Mouse (Mus musculus) stomach, embryonic 16.5 days (tissue): ENCODE data around the gene Tent5c. TPM values are rescaled to one million over a fixed set of nuclear protein-coding genes. Genes with fewer than 3 reads are reported as not detected.

Experiments
- ATAC-seq: fragments of 200-750 bp; cut with Nextera tagmentation; 2 replicates; pipeline ENCODE4 v1.8.0; 2017; ENCODE audit warnings: moderate number of reproducible peaks, moderate TSS enrichment; ENCODE audit not compliant: insufficient read depth, low FRiP score
- H3K27ac ChIP-seq: fragments of 300-500 bp; sonication (generic); 2 replicates; pipeline ENCODE4 v1.5.1; 2014; ENCODE audit warnings: low read length
- H3K27me3 ChIP-seq: fragments of 300-500 bp; sonication (generic); 2 replicates; pipeline ENCODE4 v1.6.1; 2014; ENCODE audit warnings: low read length, control low read depth, mixed read lengths; ENCODE audit not compliant: control insufficient read depth, insufficient read depth
- H3K36me3 ChIP-seq: fragments of 300-500 bp; sonication (generic); 2 replicates; pipeline ENCODE4 v1.6.1; 2014; ENCODE audit warnings: low read length; ENCODE audit not compliant: control insufficient read depth, insufficient read depth
- H3K4me1 ChIP-seq: fragments of 300-500 bp; sonication (generic); 2 replicates; pipeline ENCODE4 v1.6.1; 2014; ENCODE audit warnings: low read length, control low read depth, mixed read lengths; ENCODE audit not compliant: control insufficient read depth, insufficient read depth
- H3K4me2 ChIP-seq: fragments of 300-500 bp; sonication (generic); 2 replicates; pipeline ENCODE4 v1.6.1; 2014; ENCODE audit warnings: low read depth, low read length, mixed read lengths
- H3K4me3 ChIP-seq: fragments of 300-500 bp; sonication (generic); replicated peaks from 2 replicates; pipeline ENCODE4 v1.5.1; 2014; ENCODE audit warnings: mild to moderate bottlenecking, low read length
- H3K9ac ChIP-seq: fragments of 300-500 bp; sonication (generic); 2 replicates; pipeline ENCODE4 v1.6.1; 2014; ENCODE audit warnings: low read length
- H3K9me3 ChIP-seq: fragments of 300-500 bp; sonication (generic); replicated peaks from 2 replicates; pipeline ENCODE4 v1.6.1; 2016; ENCODE audit warnings: low read length, control low read depth; ENCODE audit not compliant: control insufficient read depth
- WGBS: fragments of 180-500 bp; shearing (Covaris S2); extraction: QIAGEN DNeasy Blood & Tissue Kit; methylation state at CpG from one replicate; pipeline ENCODE4 v1.1.7; 2014; 5-methylcytosine and 5-hydroxymethylcytosine counted together
- polyA plus RNA-seq: library from polyadenylated mRNA; unstranded; fragments of >200 nt; fragmentation: Nextera tagmentation; extraction: Ambion mirVana; gene quantifications from 2 replicates; pipeline ENCODE4 v1.2.1, GENCODE M21; 2015

The Tent5c gene
- 20.2 and 21.5 TPM in 2 replicates for polyA plus RNA-seq

- Histone ChIP-seq H3K27me3 (0 out of 2 replicates have a peak, but pooled peaks cover 3% of the 10 kb centered on the region), H3K4me1 (peaks cover 14% of the 10 kb centered on the region), H3K36me3 (no peaks in the 10 kb centered on the region), H3K9me3 (no peaks in the 10 kb centered on the region), H3K4me3 (peak within 1 kb of the TSS; percentile 79), H3K4me2 (peak within 1 kb of the TSS; percentile 98), H3K9ac (peak within 1 kb of the TSS; percentile 78), H3K27ac (peak within 1 kb of the TSS; percentile 72)
- peak; percentile 96 for ATAC-seq
- 0% methylated on average over 61 of the region's 73 CpGs for WGBS
Measured at GRCm38 (mm10) chr3:100489133-100490009, at the start of gene Tent5c. Tent5c (minus strand) TSS chr3:100489324.

DNA sequence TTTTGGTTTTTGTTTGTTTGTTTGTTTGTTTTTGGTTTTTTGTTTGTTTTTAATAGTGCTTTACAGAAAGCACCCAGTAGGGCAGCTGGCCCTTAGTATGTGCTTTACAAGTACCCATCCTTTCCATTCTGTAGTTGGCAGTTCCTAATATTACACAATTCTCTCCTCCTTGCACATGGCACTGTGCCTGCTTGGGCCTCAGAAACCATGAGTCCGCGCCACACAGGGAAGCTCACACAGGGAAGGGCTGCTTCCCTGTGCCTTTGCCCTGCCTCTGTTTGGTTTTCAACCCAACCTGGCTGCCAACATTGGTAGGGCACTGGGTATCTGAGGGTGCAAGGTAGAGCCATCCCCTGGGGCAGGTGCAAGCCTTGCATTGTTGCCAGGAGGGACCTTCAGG lies 47.6 kb upstream of the Tent5c start:
- Histone ChIP-seq H3K36me3 (no peaks in the 10 kb centered on the region), H3K27ac (no peak overlapping the region), H3K27me3 (no peaks in the 10 kb centered on the region), H3K4me3 (no peak overlapping the region), H3K9ac (no peak overlapping the region), H3K4me1 (0 out of 2 replicates have a peak, but pooled peaks cover 2% of the 10 kb centered on the region), H3K4me2 (no peak overlapping the region), H3K9me3 (no peaks in the 10 kb centered on the region)
- 95% methylated on average over 2 of the region's 2 CpGs for WGBS
- no peak for ATAC-seq

GRCm38 (mm10) chr3:100535902-100536301 lies 46.8 kb upstream of the Tent5c start:
- Histone ChIP-seq H3K9ac (no peak overlapping the region), H3K27me3 (no peaks in the 10 kb centered on the region), H3K36me3 (no peaks in the 10 kb centered on the region), H3K9me3 (no peaks in the 10 kb centered on the region), H3K4me3 (no peak overlapping the region), H3K4me2 (no peak overlapping the region), H3K4me1 (0 out of 2 replicates have a peak, but pooled peaks cover 2% of the 10 kb centered on the region), H3K27ac (no peak overlapping the region)
- ATAC-seq, result no peak
- 54% methylated on average over 4 of the region's 4 CpGs for WGBS

GRCm38 (mm10) chr3:100535298-100535697 lies 46.2 kb upstream of the Tent5c start:
- Histone ChIP-seq H3K4me2 (no peak overlapping the region), H3K4me1 (0 out of 2 replicates have a peak, but pooled peaks cover 2% of the 10 kb centered on the region), H3K9me3 (no peaks in the 10 kb centered on the region), H3K36me3 (no peaks in the 10 kb centered on the region), H3K27me3 (no peaks in the 10 kb centered on the region), H3K4me3 (no peak overlapping the region), H3K27ac (peak overlapping the region; percentile 32), H3K9ac (no peak overlapping the region)
- ATAC-seq, result no peak
- WGBS, result 46% methylated on average over 3 of the region's 3 CpGs

- no peak overlapping the region for H3K9ac ChIP-seq
- no peak for ATAC-seq
- 0 out of 2 replicates have a peak, but pooled peaks cover 2% of the 10 kb centered on the region for H3K4me1 ChIP-seq
- no peak overlapping the region for H3K4me2 ChIP-seq
- no peaks in the 10 kb centered on the region for H3K36me3 ChIP-seq
- no peaks in the 10 kb centered on the region for H3K27me3 ChIP-seq
- no peaks in the 10 kb centered on the region for H3K9me3 ChIP-seq
- no peak overlapping the region for H3K27ac ChIP-seq
- no peak overlapping the region for H3K4me3 ChIP-seq
- 78% methylated on average over 3 of the region's 3 CpGs for WGBS
Measured at GRCm38 (mm10) chr3:100534394-100534793, 45.3 kb upstream of the Tent5c start.

- no peak overlapping the region for H3K4me3 ChIP-seq
- no peaks in the 10 kb centered on the region for H3K9me3 ChIP-seq
- no peak overlapping the region for H3K9ac ChIP-seq
- no peak overlapping the region for H3K27ac ChIP-seq
- H3K27me3 ChIP-seq, result no peaks in the 10 kb centered on the region
- H3K4me2 ChIP-seq, result no peak overlapping the region
- H3K4me1 ChIP-seq, result 0 out of 2 replicates have a peak, but pooled peaks cover 2% of the 10 kb centered on the region
- no peak for ATAC-seq
- no peaks in the 10 kb centered on the region for H3K36me3 ChIP-seq
Measured at GRCm38 (mm10) chr3:100533429-100533828, 44.3 kb upstream of the Tent5c start.

DNA sequence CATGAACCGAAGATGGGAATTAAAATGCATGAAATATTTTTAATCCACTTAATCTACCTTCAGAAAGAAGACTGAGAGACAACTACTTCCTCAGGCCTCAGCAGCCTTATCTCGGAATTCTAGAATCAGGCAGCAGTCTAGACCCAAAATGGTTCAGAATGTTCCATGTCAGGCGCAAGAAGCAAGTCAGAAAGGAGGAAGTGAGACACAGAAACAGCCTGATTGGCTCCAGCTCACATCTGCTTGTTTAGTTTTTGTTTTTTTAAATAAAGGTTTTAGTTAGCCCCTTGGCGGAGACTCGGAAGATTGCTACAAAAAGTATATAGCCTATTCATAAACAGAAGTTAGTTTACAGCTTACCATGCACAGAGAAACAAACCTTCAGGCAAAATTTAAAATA lies 41.8 kb upstream of the Tent5c start:
- H3K4me2 ChIP-seq, result no peak overlapping the region
- no peaks in the 10 kb centered on the region for H3K36me3 ChIP-seq
- H3K9ac ChIP-seq, result no peak overlapping the region
- WGBS, result 83% methylated on average over 5 of the region's 5 CpGs
- H3K4me3 ChIP-seq, result no peak overlapping the region
- no peak for ATAC-seq
- H3K27ac ChIP-seq, result no peak overlapping the region
- H3K9me3 ChIP-seq, result no peaks in the 10 kb centered on the region
- 0 out of 2 replicates have a peak, but pooled peaks cover 2% of the 10 kb centered on the region for H3K4me1 ChIP-seq
- H3K27me3 ChIP-seq, result no peaks in the 10 kb centered on the region

- no peaks in the 10 kb centered on the region for H3K9me3 ChIP-seq
- no peak overlapping the region for H3K4me2 ChIP-seq
- no peaks in the 10 kb centered on the region for H3K27me3 ChIP-seq
- WGBS, result 83% methylated on average over 7 of the region's 7 CpGs
- H3K27ac ChIP-seq, result no peak overlapping the region
- no peaks in the 10 kb centered on the region for H3K36me3 ChIP-seq
- no peak for ATAC-seq
- 0 out of 2 replicates have a peak, but pooled peaks cover 2% of the 10 kb centered on the region for H3K4me1 ChIP-seq
- no peak overlapping the region for H3K9ac ChIP-seq
- no peak overlapping the region for H3K4me3 ChIP-seq
Measured at GRCm38 (mm10) chr3:100530244-100530788, 41.2 kb upstream of the Tent5c start.

DNA sequence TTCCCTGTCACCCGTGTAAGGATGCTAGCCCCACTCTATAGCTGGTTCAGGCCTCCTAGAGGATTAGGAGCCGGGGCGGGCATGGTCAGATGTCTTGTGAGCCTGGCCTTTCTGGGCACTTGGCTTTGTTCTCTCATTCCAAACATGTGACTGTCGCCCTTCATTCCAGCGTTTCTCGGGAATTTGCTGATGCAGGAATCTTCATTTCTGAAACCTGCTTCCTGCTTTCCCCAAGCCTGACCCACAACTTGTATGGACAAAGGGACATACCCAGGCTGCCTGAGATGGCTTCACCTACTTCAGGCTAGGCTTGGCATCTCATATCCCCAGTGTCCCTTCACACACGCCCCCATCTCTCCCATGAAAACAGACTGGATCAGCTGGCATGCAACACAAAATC lies 33.5 kb upstream of the Tent5c start:
- Histone ChIP-seq H3K36me3 (no peaks in the 10 kb centered on the region), H3K4me2 (no peak overlapping the region), H3K27ac (no peak overlapping the region), H3K27me3 (no peaks in the 10 kb centered on the region), H3K9me3 (no peaks in the 10 kb centered on the region), H3K4me1 (no peaks in the 10 kb centered on the region), H3K9ac (no peak overlapping the region), H3K4me3 (no peak overlapping the region)
- ATAC-seq, result no peak
- WGBS, result 71% methylated on average over 7 of the region's 7 CpGs
